Mouse (Mus musculus) cerebral cortex, adult 2 months (tissue): ENCODE data around the gene Lrrc17.

Experiments
- WGBS: fragments of 180-500 bp; shearing (Covaris S2); methylation state at CpG from one replicate; pipeline ENCODE4 v1.1.7; 2018; 5-methylcytosine and 5-hydroxymethylcytosine counted together

The Lrrc17 gene

GRCm38 (mm10) chr5:21608311-21609304 lies 65.2 kb downstream of the Lrrc17 start:
- WGBS: 50% methylated on average over 12 of the region's 12 CpGs

DNA sequence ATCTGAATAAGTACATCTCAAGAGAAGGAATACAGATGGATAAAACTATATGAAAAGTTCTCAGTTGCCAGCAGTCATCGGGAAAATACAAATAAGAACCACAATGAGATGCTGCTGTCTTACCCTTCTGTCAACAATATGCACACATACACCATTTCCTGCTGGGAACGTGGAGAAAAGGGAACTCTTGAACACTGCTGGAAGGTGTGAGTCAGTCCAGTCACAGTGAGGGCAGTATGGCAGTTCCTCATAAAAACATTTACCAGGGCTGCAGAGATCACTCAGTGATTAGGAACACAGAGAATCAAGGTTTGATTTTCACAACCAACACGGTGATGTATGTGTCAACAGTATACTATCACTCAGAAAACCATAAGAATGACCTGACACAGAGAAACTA lies 67.6 kb downstream of the Lrrc17 start:
- WGBS: 60% methylated on average over 3 of the region's 3 CpGs

DNA sequence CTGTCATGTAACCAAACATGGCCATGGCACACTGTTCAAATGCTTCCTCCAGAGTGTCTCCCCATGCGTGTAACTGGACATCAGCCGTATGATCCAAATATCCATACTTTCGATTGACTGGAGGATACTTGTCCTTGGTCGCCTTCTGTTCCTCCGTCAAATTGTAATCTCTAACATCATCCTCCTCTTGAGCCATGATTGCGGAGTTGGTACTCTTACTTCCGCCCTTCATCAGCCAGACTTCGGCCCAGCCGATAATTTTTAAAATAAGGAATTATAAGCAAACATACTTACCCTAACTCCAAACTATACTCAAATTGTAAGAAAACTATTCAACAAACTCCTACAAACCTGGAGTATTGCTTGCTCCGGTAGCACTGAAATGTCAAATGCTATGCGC lies 70.9 kb downstream of the Lrrc17 start:
- WGBS: 98% methylated on average over 11 of the region's 11 CpGs

DNA sequence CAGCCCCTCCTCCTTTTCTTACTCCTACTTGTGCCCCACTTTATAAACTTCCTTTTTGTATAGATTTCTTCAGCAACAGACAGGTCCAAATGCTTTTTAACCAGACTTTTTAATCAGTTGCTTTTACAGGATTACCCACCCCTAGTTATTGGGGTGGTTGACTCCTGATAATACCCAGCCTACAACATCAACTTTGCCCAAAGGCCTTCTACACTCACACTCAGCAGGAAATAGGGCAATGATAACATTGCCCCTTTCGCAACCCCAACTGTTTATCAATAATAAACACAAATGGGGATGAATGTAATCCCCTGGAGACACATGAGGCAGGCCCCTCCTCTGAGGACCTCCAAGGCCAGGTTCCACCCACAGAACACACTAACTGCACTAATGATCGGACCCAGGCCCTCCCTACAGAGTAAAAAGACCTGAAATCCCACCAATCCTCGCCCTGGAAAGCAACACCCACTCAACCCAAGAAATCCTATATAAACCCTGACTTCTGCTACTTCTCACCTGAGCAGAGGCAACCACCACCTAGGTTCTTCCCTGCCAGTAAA lies 73.2 kb downstream of the Lrrc17 start:
- 88% methylated on average over 3 of the region's 3 CpGs for WGBS
